Mouse (Mus musculus): ENCODE results near the gene Pih1d2. TPM values are rescaled to one million over a fixed set of nuclear protein-coding genes. Genes with fewer than 3 reads are reported as not detected.
A peak's percentile ranks its signal among the peaks of the same experiment; 100 is the strongest.

Pih1d2 gene
- polyA plus RNA-seq, 1 experiment from 2014 or later: 6.6 TPM

DNA sequence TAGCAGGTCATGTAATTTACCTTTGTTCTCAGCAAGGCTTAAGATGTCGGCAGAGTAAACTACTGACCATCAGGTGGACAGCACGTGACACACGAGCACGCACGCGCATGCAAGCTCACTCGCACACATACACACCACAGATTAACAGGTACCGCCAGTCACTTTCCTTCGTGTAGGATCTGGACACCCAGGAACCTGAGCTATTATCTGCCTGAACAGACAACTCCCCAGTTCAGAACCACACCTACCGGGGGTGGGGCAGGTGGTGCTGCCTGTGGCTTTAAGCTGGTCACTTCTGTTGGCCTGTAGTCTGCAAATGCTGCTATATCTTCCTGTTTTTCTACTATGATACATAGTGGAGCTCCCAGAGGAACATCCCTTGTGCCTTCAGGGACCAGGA is 33.4 kb downstream of the Pih1d2 start:
- Histone ChIP-seq H3K27me3 (ENCODE audit: control insufficient read depth, insufficient read depth, low read length) (no peaks in the 10 kb centered on the region), H3K9ac (ENCODE audit: low read length) (no peak overlapping the region), H3K36me3 (ENCODE audit: control insufficient read depth, insufficient read depth, low read length) (peaks cover 15% of the 10 kb centered on the region), H3K27ac (ENCODE audit: low read depth, low read length) (no peak overlapping the region), H3K4me2 (no peak overlapping the region), H3K9me3 (ENCODE audit: control insufficient read depth, low read length) (no peaks in the 10 kb centered on the region), H3K4me1 (ENCODE audit: control insufficient read depth, insufficient read depth, low read length) (no peaks in the 10 kb centered on the region), H3K4me3 (ENCODE audit: low read depth, low read length) (no peak overlapping the region)
- 94% methylated on average over 10 of the region's 10 CpGs for WGBS
- DNase-seq (ENCODE audit: low spot score, missing footprints) (no peak), ATAC-seq (ENCODE audit: low FRiP score) (no peak)

DNA sequence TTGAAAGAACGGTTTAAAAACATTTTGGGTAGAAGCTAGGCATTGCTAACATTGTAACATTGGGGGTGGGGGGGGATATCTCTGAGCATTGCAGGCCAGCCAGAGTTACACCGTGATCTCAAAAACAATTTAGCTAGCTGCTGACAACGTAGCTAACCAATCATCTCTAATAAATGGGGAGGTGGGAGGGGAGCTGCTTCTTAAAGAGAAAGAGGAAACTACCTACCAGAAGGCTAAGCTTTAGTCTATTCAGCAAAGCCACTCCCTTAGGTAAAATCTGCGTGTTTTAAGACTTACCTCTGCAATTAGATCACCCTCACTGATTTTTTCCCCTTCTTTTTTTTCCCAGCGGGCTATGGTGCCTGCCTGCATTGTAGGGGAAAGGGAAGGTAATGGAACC is 41.3 kb downstream of the Pih1d2 start:
- Histone ChIP-seq H3K27ac (ENCODE audit: low read depth, low read length) (no peak overlapping the region), H3K9me3 (ENCODE audit: control insufficient read depth, low read length) (no peaks in the 10 kb centered on the region), H3K4me2 (peak overlapping the region; percentile 68), H3K4me3 (ENCODE audit: low read depth, low read length) (peak overlapping the region; percentile 87), H3K27me3 (ENCODE audit: control insufficient read depth, insufficient read depth, low read length) (no peaks in the 10 kb centered on the region), H3K4me1 (ENCODE audit: control insufficient read depth, insufficient read depth, low read length) (peaks cover 9% of the 10 kb centered on the region), H3K9ac (ENCODE audit: low read length) (peak overlapping the region; percentile 89), H3K36me3 (ENCODE audit: control insufficient read depth, insufficient read depth, low read length) (no peaks in the 10 kb centered on the region; the same call in 1 of the 2 replicates)
- no peak for ATAC-seq (ENCODE audit: low FRiP score)
- WGBS: 36% methylated on average over 5 of the region's 5 CpGs
- no peak for DNase-seq (ENCODE audit: low spot score, missing footprints)

DNA sequence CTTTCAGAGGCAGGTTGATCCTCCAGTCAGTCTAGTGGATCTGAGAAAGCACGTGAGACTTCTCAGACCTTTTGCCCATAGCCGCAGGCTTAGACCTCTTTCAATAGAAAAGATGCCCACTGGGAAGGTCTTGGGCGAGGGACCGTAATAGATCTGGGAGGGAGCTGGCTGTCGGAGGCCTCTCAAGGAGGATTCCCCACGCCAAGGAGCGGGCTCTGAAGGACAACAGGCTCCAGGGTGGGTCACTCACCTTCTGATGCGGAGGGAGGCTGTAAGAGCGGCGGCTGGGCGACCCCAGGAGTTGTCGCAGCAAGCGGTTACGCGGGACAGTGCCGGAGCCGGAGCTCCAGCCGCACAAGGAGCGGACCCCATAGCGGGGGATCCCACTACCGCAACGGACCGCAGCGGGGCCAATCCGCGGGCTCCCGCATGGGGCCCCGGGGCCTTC is 41.8 kb downstream of the Pih1d2 start:
- H3K4me2 ChIP-seq: peak overlapping the region; percentile 68
- H3K27ac ChIP-seq (ENCODE audit: low read depth, low read length): peak overlapping the region; percentile 55; the same call in 1 of the 2 replicates
- under 1% methylated on average over 28 of the region's 28 CpGs for WGBS
- H3K9ac ChIP-seq (ENCODE audit: low read length): peak overlapping the region; percentile 89
- H3K4me3 ChIP-seq (ENCODE audit: low read depth, low read length): peak overlapping the region; percentile 87
- H3K9me3 ChIP-seq (ENCODE audit: control insufficient read depth, low read length): no peaks in the 10 kb centered on the region
- H3K36me3 ChIP-seq (ENCODE audit: control insufficient read depth, insufficient read depth, low read length): no peaks in the 10 kb centered on the region; the same call in 1 of the 2 replicates
- DNase-seq (ENCODE audit: low spot score, missing footprints) (no peak), ATAC-seq (ENCODE audit: low FRiP score) (no peak; the same call in 1 of the 2 replicates)
- peaks cover 9% of the 10 kb centered on the region for H3K4me1 ChIP-seq (ENCODE audit: control insufficient read depth, insufficient read depth, low read length)
- no peaks in the 10 kb centered on the region for H3K27me3 ChIP-seq (ENCODE audit: control insufficient read depth, insufficient read depth, low read length)

DNA sequence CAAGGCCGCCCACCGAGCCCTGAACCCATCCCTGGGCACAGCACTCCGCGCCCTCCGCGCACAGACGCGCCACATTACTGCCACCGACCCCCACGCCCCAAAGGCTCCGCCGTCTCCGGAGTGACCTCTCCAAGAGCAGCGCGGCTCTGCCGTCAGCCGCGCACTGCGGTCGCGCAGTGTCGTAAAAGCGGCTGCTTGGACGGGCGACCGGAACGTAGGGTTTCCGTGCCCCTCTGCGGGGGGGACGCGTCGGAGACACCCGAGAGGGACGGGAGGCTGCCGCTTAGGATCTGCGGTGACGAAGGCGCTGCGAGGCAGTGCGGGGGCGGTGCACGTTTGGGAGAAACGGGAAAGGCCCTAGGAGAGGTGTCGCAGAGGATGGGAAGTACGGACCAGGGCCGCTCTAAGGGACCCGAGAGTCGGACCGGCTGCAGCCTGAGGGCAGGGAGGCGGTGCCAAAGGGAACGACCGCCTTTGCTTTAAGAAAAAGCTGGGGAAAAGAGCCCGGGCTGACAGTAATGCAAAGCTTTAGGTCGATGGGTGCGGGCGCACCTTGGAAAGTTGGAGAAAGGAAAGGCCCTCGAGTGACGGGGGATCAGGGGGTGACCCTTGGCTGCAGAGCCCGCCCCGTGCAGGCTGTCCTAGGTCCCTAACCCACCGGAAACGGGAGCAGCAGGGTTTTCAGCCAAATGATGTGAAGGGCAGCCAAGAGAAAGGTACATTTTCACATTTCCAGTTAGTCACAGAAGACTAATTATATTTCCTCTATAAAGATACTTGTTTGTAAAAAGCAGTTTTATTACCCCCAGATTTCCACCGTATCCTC is 42.5 kb downstream of the Pih1d2 start, which contains the start of gene Dlat:
TSS of gene Dlat (minus strand) at position 389 of the 826 bp plus-strand sequence.
- peak; percentile 95 for ATAC-seq (ENCODE audit: low FRiP score)
- Histone ChIP-seq H3K9me3 (ENCODE audit: control insufficient read depth, low read length) (no peaks in the 10 kb centered on the region), H3K4me3 (ENCODE audit: low read depth, low read length) (peak within 1 kb of the TSS; percentile 87), H3K9ac (ENCODE audit: low read length) (peak within 1 kb of the TSS; percentile 89), H3K4me2 (peak within 1 kb of the TSS; percentile 68), H3K27me3 (ENCODE audit: control insufficient read depth, insufficient read depth, low read length) (no peaks in the 10 kb centered on the region), H3K4me1 (ENCODE audit: control insufficient read depth, insufficient read depth, low read length) (peaks cover 9% of the 10 kb centered on the region), H3K27ac (ENCODE audit: low read depth, low read length) (peak within 1 kb of the TSS; percentile 55), H3K36me3 (ENCODE audit: control insufficient read depth, insufficient read depth, low read length) (no peaks in the 10 kb centered on the region; the same call in 1 of the 2 replicates)
- DNase-seq (ENCODE audit: low spot score, missing footprints): peak; percentile 99
- WGBS: under 1% methylated on average over 62 of the region's 63 CpGs

DNA sequence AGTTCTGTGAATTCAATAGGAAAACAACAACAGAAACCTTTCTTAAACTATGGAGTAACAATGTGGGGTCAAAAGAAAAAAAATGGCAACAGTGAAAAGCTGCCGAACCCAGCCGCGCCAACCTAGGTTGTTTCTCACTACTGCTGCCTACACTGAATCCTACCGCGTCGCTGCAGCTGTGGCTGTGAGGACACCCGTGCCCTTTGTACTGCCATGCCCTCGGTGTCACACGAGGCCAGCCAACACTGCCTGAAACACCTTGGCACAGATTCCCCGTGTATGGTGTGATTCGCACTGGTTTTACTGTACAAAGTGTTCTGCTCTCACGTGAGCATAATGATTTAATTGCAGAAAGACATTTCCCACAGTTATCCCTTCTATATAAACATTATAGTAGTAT is 43.3 kb downstream of the Pih1d2 start:
- Histone ChIP-seq H3K9ac (ENCODE audit: low read length) (peak overlapping the region; percentile 89; the same call in 1 of the 2 replicates), H3K4me1 (ENCODE audit: control insufficient read depth, insufficient read depth, low read length) (peaks cover 9% of the 10 kb centered on the region), H3K27ac (ENCODE audit: low read depth, low read length) (no peak overlapping the region), H3K36me3 (ENCODE audit: control insufficient read depth, insufficient read depth, low read length) (no peaks in the 10 kb centered on the region; the same call in 1 of the 2 replicates), H3K9me3 (ENCODE audit: control insufficient read depth, low read length) (no peaks in the 10 kb centered on the region), H3K4me3 (ENCODE audit: low read depth, low read length) (peak overlapping the region; percentile 87), H3K4me2 (peak overlapping the region; percentile 68), H3K27me3 (ENCODE audit: control insufficient read depth, insufficient read depth, low read length) (no peaks in the 10 kb centered on the region)
- no peak for ATAC-seq (ENCODE audit: low FRiP score)
- peak; percentile 83 for DNase-seq (ENCODE audit: low spot score, missing footprints)
- WGBS: 18% methylated on average over 12 of the region's 12 CpGs

DNA sequence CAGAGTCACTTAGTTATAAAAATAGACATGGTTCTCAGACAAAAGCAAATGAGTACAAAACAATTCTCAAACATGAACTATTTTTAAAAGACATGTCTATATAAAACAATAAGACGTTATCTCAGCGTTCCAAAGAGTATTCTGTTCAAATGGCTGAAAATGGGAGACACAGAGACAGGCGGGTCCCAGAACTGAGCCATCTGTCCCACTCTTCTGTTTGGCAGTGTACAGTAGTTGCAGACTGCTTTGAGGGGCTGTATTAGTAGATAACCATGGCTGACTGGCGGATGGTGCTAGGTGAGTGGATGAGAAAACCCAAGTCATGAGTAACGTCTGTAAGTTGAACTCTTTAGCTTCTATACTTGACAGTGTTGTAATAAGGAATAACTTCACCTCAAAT is 47.7 kb downstream of the Pih1d2 start:
- Histone ChIP-seq H3K27me3 (ENCODE audit: control insufficient read depth, insufficient read depth, low read length) (no peaks in the 10 kb centered on the region), H3K9me3 (ENCODE audit: control insufficient read depth, low read length) (no peaks in the 10 kb centered on the region), H3K27ac (ENCODE audit: low read depth, low read length) (no peak overlapping the region), H3K9ac (ENCODE audit: low read length) (no peak overlapping the region), H3K4me3 (ENCODE audit: low read depth, low read length) (no peak overlapping the region), H3K4me2 (no peak overlapping the region), H3K36me3 (ENCODE audit: control insufficient read depth, insufficient read depth, low read length) (no peaks in the 10 kb centered on the region; the same call in 1 of the 2 replicates), H3K4me1 (ENCODE audit: control insufficient read depth, insufficient read depth, low read length) (peaks cover 4% of the 10 kb centered on the region)
- 91% methylated on average over 5 of the region's 5 CpGs for WGBS
- ATAC-seq (ENCODE audit: low FRiP score): no peak
- no peak for DNase-seq (ENCODE audit: low spot score, missing footprints)

DNA sequence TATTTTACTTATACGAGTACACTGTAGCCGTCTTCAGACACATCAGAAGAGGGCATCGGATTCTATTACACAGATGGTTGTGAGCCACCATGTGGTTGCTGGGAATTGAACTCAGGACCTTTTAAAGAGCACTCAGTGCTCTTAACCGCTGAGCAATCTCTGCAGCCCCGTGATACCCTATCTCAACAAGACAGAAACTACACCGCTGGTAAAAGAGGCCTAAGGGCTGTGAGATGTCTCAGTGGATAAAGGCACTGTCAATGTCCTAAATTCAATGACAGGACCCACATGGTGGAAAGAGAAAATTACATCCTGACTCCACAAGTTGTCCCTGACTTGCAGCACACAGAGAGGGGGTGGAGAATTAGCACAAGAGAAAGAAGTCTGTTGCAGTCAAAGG is 49.3 kb downstream of the Pih1d2 start:
- no peak overlapping the region for H3K4me2 ChIP-seq
- H3K4me1 ChIP-seq (ENCODE audit: control insufficient read depth, insufficient read depth, low read length): no peaks in the 10 kb centered on the region
- 92% methylated on average over 6 of the region's 6 CpGs for WGBS
- no peaks in the 10 kb centered on the region for H3K27me3 ChIP-seq (ENCODE audit: control insufficient read depth, insufficient read depth, low read length)
- DNase-seq (ENCODE audit: low spot score, missing footprints) (no peak), ATAC-seq (ENCODE audit: low FRiP score) (no peak)
- no peaks in the 10 kb centered on the region for H3K9me3 ChIP-seq (ENCODE audit: control insufficient read depth, low read length)
- H3K27ac ChIP-seq (ENCODE audit: low read depth, low read length): no peak overlapping the region
- H3K36me3 ChIP-seq (ENCODE audit: control insufficient read depth, insufficient read depth, low read length): no peaks in the 10 kb centered on the region; the same call in 1 of the 2 replicates
- H3K9ac ChIP-seq (ENCODE audit: low read length): no peak overlapping the region
- no peak overlapping the region for H3K4me3 ChIP-seq (ENCODE audit: low read depth, low read length)

DNA sequence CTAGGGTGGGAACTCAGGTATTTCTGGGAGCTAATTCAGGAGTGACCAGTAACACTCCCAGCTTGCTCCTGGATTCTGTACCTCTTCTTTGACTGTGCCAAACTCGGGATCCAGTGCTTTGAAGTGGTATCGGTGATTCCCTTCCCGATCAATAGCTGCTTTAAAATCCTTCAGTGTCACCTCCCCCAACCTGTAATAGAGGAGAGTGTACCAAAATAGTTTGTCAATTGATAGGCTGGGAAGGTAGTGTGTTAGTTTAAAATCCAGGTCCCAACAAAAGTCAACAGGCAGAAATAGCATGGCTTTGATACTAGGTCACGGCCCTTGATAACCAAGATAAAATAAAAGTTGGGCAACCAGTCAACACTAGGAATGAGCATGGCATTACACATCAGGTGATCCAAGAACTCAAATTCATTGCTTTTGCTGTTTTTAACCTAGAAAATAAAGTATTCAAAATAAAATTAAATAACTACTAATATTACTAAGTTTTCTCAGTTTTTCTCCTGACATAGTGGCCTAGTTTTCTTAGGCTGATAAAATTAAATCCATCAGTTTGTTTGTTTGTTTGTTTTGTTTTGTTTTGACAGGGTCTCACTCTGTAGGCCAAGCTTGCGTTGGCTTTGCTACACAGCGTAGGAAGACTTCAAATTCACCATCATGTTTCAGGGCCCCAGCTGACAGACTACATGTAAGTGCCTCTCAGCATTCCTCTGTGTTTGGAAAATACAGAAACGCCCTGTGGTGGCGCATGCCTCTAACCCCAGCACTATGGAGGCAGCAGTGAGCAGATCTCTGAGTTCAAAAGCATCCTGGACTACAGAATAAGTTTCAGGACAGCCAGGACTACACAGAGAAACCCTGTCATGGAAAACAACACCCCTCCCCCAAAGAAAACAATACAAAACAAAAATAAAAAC is 50.7 kb downstream of the Pih1d2 start:
- Histone ChIP-seq H3K36me3 (ENCODE audit: control insufficient read depth, insufficient read depth, low read length) (no peaks in the 10 kb centered on the region; the same call in 1 of the 2 replicates), H3K4me1 (ENCODE audit: control insufficient read depth, insufficient read depth, low read length) (no peaks in the 10 kb centered on the region), H3K27me3 (ENCODE audit: control insufficient read depth, insufficient read depth, low read length) (no peaks in the 10 kb centered on the region), H3K9me3 (ENCODE audit: control insufficient read depth, low read length) (no peaks in the 10 kb centered on the region), H3K4me2 (no peak overlapping the region), H3K4me3 (ENCODE audit: low read depth, low read length) (no peak overlapping the region), H3K9ac (ENCODE audit: low read length) (no peak overlapping the region), H3K27ac (ENCODE audit: low read depth, low read length) (no peak overlapping the region)
- 83% methylated on average over 8 of the region's 8 CpGs for WGBS
- DNase-seq (ENCODE audit: low spot score, missing footprints): no peak
- no peak for ATAC-seq (ENCODE audit: low FRiP score)
